Mouse (Mus musculus) MEL (cell line): Measurements from ENCODE around the gene Nupl2. TPM values are rescaled to one million over a fixed set of nuclear protein-coding genes. Genes with fewer than 3 reads are reported as not detected.
A peak's percentile ranks its signal among the peaks of the same experiment; 100 is the strongest.

Experiments
- DNase-seq: peaks from one replicate; pipeline ENCODE4 v3.0.0; 2011; ENCODE audit warnings: low read depth, low spot score
- H3K27ac ChIP-seq: 2 replicates; pipeline ENCODE4 v1.5.1; 2012; ENCODE audit warnings: low read depth, mild to moderate bottlenecking, control low read depth, low read length, moderate library complexity; ENCODE audit not compliant: control insufficient read depth
- H3K27me3 ChIP-seq, 2 experiments: fragments of 150-350 bp in 1 of 2; sonication (generic) in 1 of 2; 2 replicates each; pipeline ENCODE4 v1.6.1; 2012; ENCODE audit warnings: low read length in 2 of 2, mild to moderate bottlenecking in 2 of 2, improper control_type of control experiment in 1 of 2, moderate library complexity in 1 of 2; ENCODE audit not compliant: insufficient read depth in 2 of 2, control insufficient read depth in 1 of 2
- H3K36me3 ChIP-seq, 2 experiments: 2 replicates each; pipeline ENCODE4 v1.6.1; 2012 to 2014; ENCODE audit warnings: low read length in 2 of 2, improper control_type of control experiment in 1 of 2, inconsistent platforms in 1 of 2, mild to moderate bottlenecking in 1 of 2; ENCODE audit not compliant: insufficient read depth in 2 of 2, control insufficient read depth in 1 of 2
- H3K4me1 ChIP-seq, 2 experiments: fragments of 150-350 bp in 1 of 2; sonication (generic) in 1 of 2; 2 replicates each; pipeline ENCODE4 v1.6.1; 2012; ENCODE audit warnings: low read length in 2 of 2, improper control_type of control experiment in 1 of 2, mild to moderate bottlenecking in 1 of 2; ENCODE audit not compliant: insufficient read depth in 2 of 2, control insufficient read depth in 1 of 2
- H3K4me3 ChIP-seq, 2 experiments: fragments of 150-350 bp in 1 of 2; sonication (generic) in 1 of 2; 2 replicates each; pipeline ENCODE4 v1.5.1; 2012; ENCODE audit warnings: low read depth in 2 of 2, low read length in 2 of 2, mild to moderate bottlenecking in 2 of 2, moderate library complexity in 2 of 2, control low read depth in 1 of 2, improper control_type of control experiment in 1 of 2; ENCODE audit not compliant: control insufficient read depth in 1 of 2, insufficient read depth in 1 of 2
- H3K79me2 ChIP-seq: 2 replicates; pipeline ENCODE4 v1.6.1; 2012; ENCODE audit warnings: mild to moderate bottlenecking, low read length, moderate library complexity; ENCODE audit not compliant: control insufficient read depth, poor library complexity, insufficient read depth
- H3K9ac ChIP-seq: 2 replicates; pipeline ENCODE4 v1.6.1; 2012; ENCODE audit warnings: low read depth, mild to moderate bottlenecking, control low read depth, low read length, moderate library complexity; ENCODE audit not compliant: control insufficient read depth, poor library complexity, severe bottlenecking
- H3K9me3 ChIP-seq: fragments of 150-350 bp; sonication (generic); replicated peaks from 2 replicates; pipeline ENCODE4 v1.6.1; 2012; ENCODE audit warnings: mild to moderate bottlenecking, low read length, improper control_type of control experiment, moderate library complexity; ENCODE audit not compliant: insufficient read depth
- BHLHE40 ChIP-seq: IDR thresholded peaks from 2 replicates; pipeline ENCODE4 v1.6.1; 2012; ENCODE audit warnings: low read depth, mild to moderate bottlenecking, inconsistent platforms, low read length, improper control_type of control experiment, borderline replicate concordance
- CHD1 ChIP-seq: IDR thresholded peaks from 2 replicates; pipeline ENCODE4 v1.6.1; 2012; ENCODE audit warnings: low read depth, mild to moderate bottlenecking, inconsistent platforms, low read length, improper control_type of control experiment
- E2F4 ChIP-seq: IDR thresholded peaks from 2 replicates; pipeline ENCODE4 v1.6.1; 2011; ENCODE audit warnings: low read depth, low read length, improper control_type of control experiment, borderline replicate concordance
- ETS1 ChIP-seq: IDR thresholded peaks from 2 replicates; pipeline ENCODE4 v1.6.1; 2012; ENCODE audit warnings: low read depth, mild to moderate bottlenecking, inconsistent platforms, low read length, improper control_type of control experiment, moderate library complexity
- GABPA ChIP-seq: IDR thresholded peaks from 2 replicates; pipeline ENCODE4 v1.6.1; 2012; ENCODE audit warnings: low read depth, mild to moderate bottlenecking, inconsistent platforms, low read length, improper control_type of control experiment, moderate library complexity
- GATA1 ChIP-seq: IDR thresholded peaks from 2 replicates; pipeline ENCODE4 v1.6.1; 2011; ENCODE audit warnings: low read depth, low read length, improper control_type of control experiment
- HCFC1 ChIP-seq: IDR thresholded peaks from 2 replicates; pipeline ENCODE4 v1.6.1; 2012; ENCODE audit warnings: low read depth, mild to moderate bottlenecking, inconsistent platforms, low read length, improper control_type of control experiment, moderate library complexity
- JUND ChIP-seq: IDR thresholded peaks from 2 replicates; pipeline ENCODE4 v1.6.1; 2011; ENCODE audit warnings: low read depth, mild to moderate bottlenecking, improper control_type of control experiment, low read length
- MAFK ChIP-seq: IDR thresholded peaks from 2 replicates; pipeline ENCODE4 v1.6.1; 2011; ENCODE audit warnings: low read depth, mild to moderate bottlenecking, low read length, improper control_type of control experiment, borderline replicate concordance
- MAX ChIP-seq: IDR thresholded peaks from 2 replicates; pipeline ENCODE4 v1.6.1; 2011; ENCODE audit warnings: low read length, improper control_type of control experiment
- MAZ ChIP-seq: IDR thresholded peaks from 2 replicates; pipeline ENCODE4 v1.6.1; 2012; ENCODE audit warnings: low read depth, mild to moderate bottlenecking, inconsistent platforms, low read length, improper control_type of control experiment
- MYB ChIP-seq: IDR thresholded peaks from 2 replicates; pipeline ENCODE4 v1.6.1; 2011; ENCODE audit warnings: mild to moderate bottlenecking, low read depth, low read length, improper control_type of control experiment
- MYC ChIP-seq: IDR thresholded peaks from 2 replicates; pipeline ENCODE4 v1.6.1; 2011; ENCODE audit warnings: low read depth, mild to moderate bottlenecking, low read length, improper control_type of control experiment, moderate library complexity
- NELFE ChIP-seq: IDR thresholded peaks from 2 replicates; pipeline ENCODE4 v1.6.1; 2011; ENCODE audit warnings: low read depth, low read length, improper control_type of control experiment
- NRF1 ChIP-seq: IDR thresholded peaks from 2 replicates; pipeline ENCODE4 v1.6.1; 2014; ENCODE audit warnings: low read depth, mild to moderate bottlenecking, inconsistent platforms, low read length, improper control_type of control experiment, moderate library complexity; ENCODE audit not compliant: poor library complexity, insufficient read depth, severe bottlenecking
- POLR2A ChIP-seq, 2 experiments: IDR thresholded peaks; 2 replicates each; pipeline ENCODE4 v1.6.1; 2011 to 2012; ENCODE audit warnings: low read length in 2 of 2, mild to moderate bottlenecking in 2 of 2, control low read depth in 1 of 2, improper control_type of control experiment in 1 of 2, low read depth in 1 of 2, moderate library complexity in 1 of 2; ENCODE audit not compliant: control insufficient read depth in 1 of 2, insufficient read depth in 1 of 2, poor library complexity in 1 of 2
- POLR2AphosphoS2 ChIP-seq: IDR thresholded peaks from 2 replicates; pipeline ENCODE4 v1.6.1; 2011; ENCODE audit warnings: low read length, improper control_type of control experiment
- SIN3A ChIP-seq: IDR thresholded peaks from 2 replicates; pipeline ENCODE4 v1.6.1; 2012; ENCODE audit warnings: low read length, improper control_type of control experiment, inconsistent platforms
- TBP ChIP-seq: IDR thresholded peaks from 2 replicates; pipeline ENCODE4 v1.8.0; 2011; ENCODE audit warnings: low read depth, low read length, improper control_type of control experiment
- TCF12 ChIP-seq: IDR thresholded peaks from 2 replicates; pipeline ENCODE4 v1.6.1; 2014; ENCODE audit warnings: low read depth, mild to moderate bottlenecking, inconsistent platforms, low read length, improper control_type of control experiment, moderate library complexity
- USF1 ChIP-seq: IDR thresholded peaks from 2 replicates; pipeline ENCODE4 v1.6.1; 2014; ENCODE audit warnings: low read depth, mild to moderate bottlenecking, inconsistent platforms, low read length, improper control_type of control experiment, moderate library complexity
- USF2 ChIP-seq, 2 experiments: IDR thresholded peaks; 2 replicates each; pipeline ENCODE4 v1.6.1; 2011 to 2012; ENCODE audit warnings: improper control_type of control experiment in 2 of 2, low read length in 2 of 2, borderline replicate concordance in 1 of 2, inconsistent platforms in 1 of 2, low read depth in 1 of 2, mild to moderate bottlenecking in 1 of 2; ENCODE audit not compliant: insufficient read depth in 1 of 2
- ZC3H11A ChIP-seq: IDR thresholded peaks from 2 replicates; pipeline ENCODE4 v1.6.1; 2012; ENCODE audit warnings: low read depth, mild to moderate bottlenecking, inconsistent platforms, low read length, improper control_type of control experiment
- ZKSCAN1 ChIP-seq: IDR thresholded peaks from 2 replicates; pipeline ENCODE4 v1.6.1; 2012; ENCODE audit warnings: low read depth, mild to moderate bottlenecking, inconsistent platforms, low read length, improper control_type of control experiment, moderate library complexity
- ZMIZ1 ChIP-seq: IDR thresholded peaks from 2 replicates; pipeline ENCODE4 v1.6.1; 2012; ENCODE audit warnings: low read depth, mild to moderate bottlenecking, inconsistent platforms, low read length, improper control_type of control experiment, moderate library complexity
- polyA plus RNA-seq, 2 experiments: library from polyadenylated mRNA; stranded (reverse) in 1 of 2; unstranded in 1 of 2; fragments of >175 nt in 1 of 2; fragments of >200 nt in 1 of 2; gene quantifications; 2 replicates each; pipeline versions ENCODE4 v1.2.1 to v1.2.4; 2012; ENCODE audit warnings: low replicate concordance in 2 of 2, low read depth in 1 of 2; ENCODE audit not compliant: insufficient read length in 2 of 2, insufficient read depth in 1 of 2, missing spikeins in 1 of 2
- total RNA-seq: library from RNA; depleted of rRNA; stranded (reverse); fragments of 300-350 nt; gene quantifications from 2 replicates; pipeline ENCODE4 v1.2.3, GENCODE M21; 2012

Gene Nupl2
- total and polyA plus RNA-seq, 3 experiments = 13.8 to 121 (median 23.1) TPM

DNA sequence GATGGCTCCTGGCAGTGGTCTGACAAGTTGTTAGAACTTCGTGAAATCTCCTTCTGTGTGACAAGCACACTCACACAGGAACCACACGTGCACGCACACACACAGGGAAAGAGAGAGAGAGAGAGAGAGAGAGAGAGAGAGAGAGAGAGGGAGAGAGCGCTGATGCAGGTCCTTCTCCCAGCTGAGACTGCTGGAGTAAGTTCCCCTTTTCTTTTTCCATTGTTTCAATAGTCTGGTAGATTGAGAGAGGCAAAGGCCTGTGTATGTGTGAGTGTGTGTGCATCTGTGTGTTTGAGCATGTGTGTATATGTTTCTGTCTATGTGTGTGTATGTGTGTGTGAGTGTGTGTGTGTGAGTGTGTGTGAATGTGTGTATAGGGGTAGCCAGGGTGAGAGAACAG, 36.2 kb downstream of the Nupl2 start:
- no peaks in the 10 kb centered on the region for H3K4me1 ChIP-seq
- H3K4me3 ChIP-seq = no peak overlapping the region
- TF ChIP-seq JUND (peak; percentile 72; the same call in 1 of the 2 replicates), MAX (no peak)
- no peaks in the 10 kb centered on the region for H3K9me3 ChIP-seq
- DNase-seq = peak; percentile 21
- peaks cover 0 to 1% of the 10 kb centered on the region in 2 experiments; a peak in 2 of 4 replicates for H3K27me3 ChIP-seq
- H3K27ac ChIP-seq = no peak overlapping the region
- no peaks in the 10 kb centered on the region for H3K79me2 ChIP-seq
- no peaks in the 10 kb centered on the region for H3K36me3 ChIP-seq
- no peak overlapping the region for H3K9ac ChIP-seq

DNA sequence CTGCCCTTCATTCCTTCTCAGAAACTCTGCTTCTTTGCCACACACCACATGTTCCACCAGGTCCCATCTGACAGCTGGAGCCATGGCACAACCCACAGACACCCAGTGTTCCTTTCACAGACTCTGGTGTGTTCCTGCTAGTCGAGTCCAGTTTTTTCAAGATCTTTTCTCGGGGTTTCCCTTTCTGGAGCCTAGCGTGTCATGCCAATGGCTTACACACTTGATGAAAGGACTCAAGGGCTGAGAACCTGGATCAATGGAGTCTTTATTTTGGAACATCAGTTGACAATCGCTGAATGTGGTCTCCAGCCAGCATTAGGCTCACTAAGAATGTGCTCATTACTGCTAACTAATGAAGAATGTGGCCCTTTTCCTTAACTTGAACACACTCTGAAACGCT, 37.7 kb downstream of the Nupl2 start:
- Histone ChIP-seq H3K9me3 (no peaks in the 10 kb centered on the region), H3K36me3 (no peaks in the 10 kb centered on the region), H3K4me3 (no peak overlapping the region), H3K9ac (no peak overlapping the region), H3K27me3 (no peaks in the 10 kb centered on the region; a peak in 1 of 4 replicates), H3K27ac (no peak overlapping the region), H3K79me2 (no peaks in the 10 kb centered on the region), H3K4me1 (no peaks in the 10 kb centered on the region)
- TF ChIP-seq HCFC1 (no peak), BHLHE40 (no peak), ETS1 (no peak), MYB (no peak), NRF1 (no peak), SIN3A (no peak), MYC (no peak), NELFE (no peak), TCF12 (no peak), E2F4 (no peak), USF1 (no peak), MAZ (no peak)
- DNase-seq = no peak

DNA sequence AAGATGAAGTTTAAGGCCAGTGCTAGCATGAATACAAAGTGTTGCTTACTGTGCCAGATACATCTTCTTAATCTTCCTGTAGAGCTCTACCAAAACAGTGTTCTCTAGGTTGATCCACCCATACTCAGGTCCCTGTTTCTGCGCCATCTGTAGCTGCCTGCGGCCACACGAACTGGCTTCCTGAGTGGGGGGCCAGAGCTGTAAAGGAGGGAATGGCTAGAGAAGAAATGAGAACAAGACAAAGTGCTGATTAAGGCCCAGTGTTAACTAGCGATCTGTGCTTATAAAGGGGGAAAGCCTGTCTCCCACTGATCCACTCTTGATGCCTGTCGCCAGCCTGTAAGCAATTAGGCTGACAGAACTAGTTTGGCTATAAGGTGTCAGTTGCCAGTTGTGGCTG, 38.5 kb downstream of the Nupl2 start:
- peaks cover 0 to 3% of the 10 kb centered on the region in 2 experiments; a peak in 2 of 4 replicates for H3K36me3 ChIP-seq
- H3K4me3 ChIP-seq = no peak overlapping the region
- H3K79me2 ChIP-seq = no peaks in the 10 kb centered on the region
- no peaks in the 10 kb centered on the region for H3K9me3 ChIP-seq
- H3K27ac ChIP-seq = no peak overlapping the region
- peaks cover 3 to 6% of the 10 kb centered on the region in 2 experiments; a peak in 3 of 4 replicates for H3K4me1 ChIP-seq
- no peak overlapping the region for H3K9ac ChIP-seq
- no peaks in the 10 kb centered on the region; a peak in 1 of 4 replicates for H3K27me3 ChIP-seq
- DNase-seq = no peak
- TF ChIP-seq MAFK = no peak
- TF ChIP-seq ZMIZ1 = no peak
- no peak for TF ChIP-seq ETS1
- TF ChIP-seq SIN3A = no peak
- no peak for TF ChIP-seq GABPA
- TF ChIP-seq POLR2A (IDR thresholded peaks at IDR 0.05; ENCODE audit: control insufficient read depth in 1 of 2, insufficient read depth in 1 of 2, low read depth in 1 of 2, low read length in 2 of 2, poor library complexity in 1 of 2) = no peak
- no peak for TF ChIP-seq GATA1
- no peak for TF ChIP-seq ZC3H11A
- TF ChIP-seq TBP = no peak
- no peak for TF ChIP-seq USF2 (IDR thresholded peaks at IDR 0.05; ENCODE audit: borderline replicate concordance in 1 of 2, insufficient read depth in 1 of 2, low read depth in 1 of 2, low read length in 2 of 2)
- TF ChIP-seq POLR2AphosphoS2 = no peak
- no peak for TF ChIP-seq ZKSCAN1
- no peak for TF ChIP-seq CHD1
- no peak for TF ChIP-seq MAZ
- TF ChIP-seq E2F4 = no peak
- TF ChIP-seq, all 39 proteins: peak for 0
